Mouse (Mus musculus) adrenal gland, adult (tissue): Measurements from ENCODE around the gene Tomm20.

Experiments used
- DNase-seq, 2 experiments: peaks; one replicate each; pipeline ENCODE4 v3.0.0; 2022 to 2023; ENCODE audit warnings: low spot score in 1 of 2; ENCODE audit not compliant: inconsistent age in 2 of 2

Gene Tomm20

DNA sequence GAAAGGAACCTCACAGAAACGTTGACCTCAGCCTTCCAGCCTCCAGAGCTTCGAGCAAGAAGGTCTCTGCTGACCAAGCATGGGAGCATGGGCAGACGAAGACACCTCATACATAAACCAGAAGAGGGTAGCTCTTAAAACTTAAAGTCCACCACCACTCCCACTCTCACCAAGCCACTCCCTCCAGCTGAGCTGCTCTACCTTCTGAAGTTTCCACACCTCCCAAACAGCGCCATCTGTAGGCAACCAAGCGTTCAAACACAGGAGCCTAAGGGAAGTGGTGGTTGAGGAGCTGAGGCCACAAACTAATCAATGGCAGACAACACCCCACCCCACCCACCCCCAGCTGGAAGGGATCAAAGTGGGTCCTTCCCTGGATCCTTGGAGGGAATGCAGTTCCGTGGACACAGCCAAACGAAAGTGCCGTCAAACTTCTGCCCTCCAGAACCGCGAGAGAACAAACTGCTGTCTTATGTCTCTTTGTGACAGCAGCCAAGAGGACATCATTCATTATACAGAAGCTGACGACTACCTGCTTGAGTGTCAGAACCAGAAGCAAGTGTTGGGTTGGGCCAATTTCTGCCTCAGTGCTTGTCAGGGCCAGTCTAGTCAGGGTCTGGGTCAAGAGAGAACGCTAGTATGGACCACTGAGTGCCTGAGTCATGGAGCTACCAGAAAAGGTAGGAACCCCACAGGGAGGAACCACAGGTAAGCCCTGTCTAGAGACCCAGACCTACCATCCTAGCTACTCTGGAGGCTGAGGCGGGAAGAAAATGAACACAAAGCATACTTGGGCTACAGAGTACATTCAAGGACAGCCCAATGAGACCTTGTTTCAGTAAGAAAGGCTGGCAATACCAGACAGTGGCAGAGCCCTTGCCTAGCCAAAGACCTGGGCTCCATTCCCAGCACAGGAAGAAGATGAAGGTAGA lies 59.8 kb downstream of the Tomm20 start:
- DNase-seq = peak; percentile 53 to 82

DNA sequence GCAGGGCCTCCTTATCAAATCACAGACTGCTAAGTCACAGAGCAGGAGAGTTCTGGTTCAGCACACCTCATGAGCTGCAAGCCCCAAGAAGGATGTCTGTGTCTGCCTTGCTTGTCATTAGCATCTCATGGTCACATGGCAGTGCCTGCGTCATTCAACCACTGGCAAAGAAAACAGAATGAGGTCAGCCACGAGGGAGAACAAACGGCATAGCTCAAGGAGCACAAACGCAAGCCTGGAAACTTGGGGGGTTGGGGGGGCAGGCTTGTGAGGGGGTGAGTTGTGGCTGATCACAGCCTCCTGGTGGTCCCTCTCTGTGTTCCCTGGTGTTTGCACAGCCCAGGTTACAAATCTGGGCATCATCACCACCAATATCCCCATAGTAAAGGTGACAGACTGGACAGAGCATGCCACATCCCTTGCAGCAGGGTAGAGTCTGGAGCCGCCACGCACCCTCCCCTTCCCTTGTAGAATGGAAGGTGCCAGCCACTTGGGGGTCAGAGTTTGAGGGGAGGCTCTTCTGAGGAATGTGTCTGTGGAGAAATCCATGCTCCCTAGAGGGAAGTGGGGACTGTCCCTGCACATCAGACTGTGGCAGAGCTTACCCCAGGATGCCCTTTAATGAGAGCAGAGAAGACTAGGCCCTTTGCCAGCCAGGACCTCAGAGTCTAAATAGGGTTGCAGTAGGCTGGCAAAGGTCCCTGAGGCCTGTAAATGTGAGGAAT lies 61.3 kb downstream of the Tomm20 start:
- peak; percentile 89 to 93 for DNase-seq

GRCm38 (mm10) chr8:126883752-126884151 lies 61.9 kb downstream of the Tomm20 start:
- DNase-seq = peak in 1 of 2 experiments; percentile 52

DNA sequence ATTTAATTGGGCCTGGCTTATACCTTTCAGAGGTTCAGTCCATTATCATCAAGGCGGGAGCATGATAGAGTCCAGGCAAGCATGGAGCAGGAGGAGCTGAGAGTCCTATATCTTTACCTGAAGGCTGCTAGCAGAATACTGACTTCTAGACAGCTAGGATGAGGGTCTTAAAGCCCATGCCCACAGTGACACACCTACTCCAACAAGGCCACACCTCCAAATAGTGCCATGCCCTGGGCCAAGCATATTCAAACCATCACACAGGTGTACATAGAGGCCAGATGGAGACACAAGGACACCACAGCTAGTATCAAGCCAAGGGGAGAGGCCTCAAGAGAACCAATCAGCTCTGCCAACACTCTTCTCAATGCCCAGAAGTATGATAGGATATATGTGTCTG lies 63.1 kb downstream of the Tomm20 start:
- DNase-seq = peak in 1 of 2 experiments; percentile 47

DNA sequence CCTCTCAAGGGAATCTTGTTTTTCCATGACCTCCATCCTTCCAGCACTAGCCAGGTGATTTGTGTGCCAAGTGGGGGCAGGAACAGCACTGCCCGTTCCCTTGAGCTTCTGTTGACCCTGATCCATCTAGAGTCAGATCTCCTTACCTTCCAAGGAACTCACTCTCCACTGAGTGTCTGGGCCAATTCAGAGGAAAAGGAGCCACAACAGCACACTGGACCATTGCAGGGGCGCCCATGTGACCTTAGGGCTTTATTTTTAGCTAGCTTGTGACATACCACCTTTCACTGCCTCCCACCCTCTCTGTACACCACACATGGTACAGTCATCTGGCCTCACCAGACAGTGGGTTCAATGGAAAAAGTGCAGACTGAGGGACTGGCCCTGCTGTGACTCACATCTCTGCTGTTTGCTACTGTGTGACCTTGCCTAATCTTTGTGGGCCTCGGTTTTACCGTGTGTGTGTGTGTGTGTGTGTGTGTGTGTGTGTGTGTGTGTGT lies 64.0 kb downstream of the Tomm20 start:
- peak; percentile 82 to 92 for DNase-seq
